Mouse (Mus musculus): ENCODE results near the gene Lep. TPM values are rescaled to one million over a fixed set of nuclear protein-coding genes. Genes with fewer than 3 reads are reported as not detected.

Lep gene
- polyA plus RNA-seq, 1 experiment from 2014 or later: not detected

GRCm38 (mm10) chr6:29052188-29052587 lies 7.8 kb upstream of the Lep start:
- no peaks in the 10 kb centered on the region for H3K9me3 ChIP-seq
- no peak overlapping the region for H3K27ac ChIP-seq
- no peak overlapping the region for H3K4me3 ChIP-seq
- no peak for ATAC-seq (ENCODE audit: insufficient number of reproducible peaks, insufficient read depth, low FRiP score, low TSS enrichment)
- no peaks in the 10 kb centered on the region for H3K4me1 ChIP-seq
- WGBS: 66% methylated on average over 9 of the region's 9 CpGs
- no peak overlapping the region for H3K9ac ChIP-seq
- H3K4me2 ChIP-seq (replicated peaks): no peak overlapping the region
- 0 out of 2 replicates have a peak, but pooled peaks cover 6% of the 10 kb centered on the region for H3K27me3 ChIP-seq
- H3K36me3 ChIP-seq: no peaks in the 10 kb centered on the region

GRCm38 (mm10) chr6:29053181-29053580 lies 6.8 kb upstream of the Lep start:
- 73% methylated on average over 7 of the region's 7 CpGs for WGBS

GRCm38 (mm10) chr6:29056377-29056776 lies 3.6 kb upstream of the Lep start:
- Histone ChIP-seq H3K4me1 (no peaks in the 10 kb centered on the region), H3K9me3 (no peaks in the 10 kb centered on the region), H3K27ac (no peak overlapping the region), H3K27me3 (no peaks in the 10 kb centered on the region), H3K9ac (no peak overlapping the region), H3K4me3 (no peak overlapping the region), H3K36me3 (no peaks in the 10 kb centered on the region), H3K4me2 (replicated peaks) (no peak overlapping the region)
- ATAC-seq (ENCODE audit: insufficient number of reproducible peaks, insufficient read depth, low FRiP score, low TSS enrichment): no peak
- WGBS: 82% methylated on average over 7 of the region's 7 CpGs

More at GRCm38 (mm10) chr6:29053181-29053580, 6.8 kb upstream of the Lep start:
- Histone ChIP-seq H3K27me3 (0 out of 2 replicates have a peak, but pooled peaks cover 6% of the 10 kb centered on the region), H3K4me3 (no peak overlapping the region), H3K4me2 (replicated peaks) (no peak overlapping the region), H3K4me1 (no peaks in the 10 kb centered on the region), H3K9me3 (no peaks in the 10 kb centered on the region), H3K9ac (no peak overlapping the region), H3K36me3 (no peaks in the 10 kb centered on the region), H3K27ac (no peak overlapping the region)
- no peak for ATAC-seq (ENCODE audit: insufficient number of reproducible peaks, insufficient read depth, low FRiP score, low TSS enrichment)

DNA sequence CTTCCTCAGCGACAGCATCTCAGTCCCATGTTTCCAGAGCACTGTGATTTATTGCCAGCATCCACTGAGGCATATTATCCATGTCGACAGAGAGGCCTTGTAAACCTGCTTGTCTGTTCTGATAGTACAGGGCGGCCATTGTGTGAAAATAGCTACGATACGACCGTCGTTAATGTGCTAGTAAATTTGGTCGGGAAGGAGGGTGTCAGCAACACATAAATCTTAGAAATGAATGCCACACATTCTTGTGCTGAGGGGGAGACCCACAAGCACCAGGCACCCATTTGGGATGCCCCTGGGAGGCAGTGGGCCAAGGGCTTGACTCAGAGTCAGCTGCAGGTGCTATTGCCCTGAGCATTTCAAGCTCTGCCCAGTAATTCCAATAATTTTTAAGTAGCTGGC lies 6.4 kb downstream of the Lep start:
- ATAC-seq (ENCODE audit: insufficient number of reproducible peaks, insufficient read depth, low FRiP score, low TSS enrichment): no peak
- Histone ChIP-seq H3K4me1 (no peaks in the 10 kb centered on the region), H3K9ac (no peak overlapping the region), H3K4me3 (no peak overlapping the region), H3K27me3 (no peaks in the 10 kb centered on the region), H3K4me2 (replicated peaks) (no peak overlapping the region), H3K27ac (no peak overlapping the region), H3K9me3 (no peaks in the 10 kb centered on the region), H3K36me3 (no peaks in the 10 kb centered on the region)
- WGBS: 80% methylated on average over 8 of the region's 8 CpGs

DNA sequence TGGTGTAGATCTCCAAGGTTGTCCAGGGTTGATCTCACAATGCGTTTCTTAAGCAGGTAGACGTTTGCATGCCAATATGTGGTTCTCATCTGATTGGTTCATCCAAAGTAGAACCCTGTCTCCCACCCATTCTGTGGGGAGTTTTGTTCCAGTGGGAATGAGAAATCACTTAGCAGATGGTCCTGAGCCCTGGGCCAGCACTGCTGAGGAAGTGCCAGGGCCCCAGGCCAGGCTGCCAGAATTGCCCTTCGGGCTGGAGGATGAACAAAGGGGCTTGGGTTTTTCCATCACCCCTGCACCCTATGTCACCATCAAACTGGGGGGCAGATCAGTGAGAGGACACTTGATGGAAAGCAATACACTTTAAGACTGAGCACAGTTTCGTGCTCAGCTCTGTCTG lies 12.2 kb downstream of the Lep start:
- ATAC-seq (ENCODE audit: insufficient number of reproducible peaks, insufficient read depth, low FRiP score, low TSS enrichment): no peak
- Histone ChIP-seq H3K4me2 (replicated peaks) (no peak overlapping the region), H3K9ac (no peak overlapping the region), H3K36me3 (no peaks in the 10 kb centered on the region), H3K4me3 (no peak overlapping the region), H3K9me3 (no peaks in the 10 kb centered on the region), H3K27me3 (no peaks in the 10 kb centered on the region), H3K27ac (no peak overlapping the region), H3K4me1 (no peaks in the 10 kb centered on the region)
- 81% methylated on average over 4 of the region's 4 CpGs for WGBS

- H3K36me3 ChIP-seq: no peaks in the 10 kb centered on the region
- no peak for ATAC-seq (ENCODE audit: insufficient number of reproducible peaks, insufficient read depth, low FRiP score, low TSS enrichment)
- 64% methylated on average over 11 of the region's 11 CpGs for WGBS
- no peaks in the 10 kb centered on the region for H3K4me1 ChIP-seq
- H3K4me3 ChIP-seq: no peak overlapping the region
- no peak overlapping the region for H3K27ac ChIP-seq
- H3K9me3 ChIP-seq: no peaks in the 10 kb centered on the region
- no peak overlapping the region for H3K9ac ChIP-seq
- H3K27me3 ChIP-seq: no peaks in the 10 kb centered on the region
- H3K4me2 ChIP-seq (replicated peaks): no peak overlapping the region
Measured at GRCm38 (mm10) chr6:29073462-29074132, 13.6 kb downstream of the Lep start.

GRCm38 (mm10) chr6:29074133-29074469 lies 14.1 kb downstream of the Lep start:
- H3K4me1 ChIP-seq: no peaks in the 10 kb centered on the region
- H3K9me3 ChIP-seq: no peaks in the 10 kb centered on the region
- H3K27ac ChIP-seq: no peak overlapping the region
- no peak for ATAC-seq (ENCODE audit: insufficient number of reproducible peaks, insufficient read depth, low FRiP score, low TSS enrichment)
- H3K9ac ChIP-seq: no peak overlapping the region
- no peaks in the 10 kb centered on the region for H3K36me3 ChIP-seq
- H3K27me3 ChIP-seq: no peaks in the 10 kb centered on the region
- no peak overlapping the region for H3K4me3 ChIP-seq
- H3K4me2 ChIP-seq (replicated peaks): no peak overlapping the region

DNA sequence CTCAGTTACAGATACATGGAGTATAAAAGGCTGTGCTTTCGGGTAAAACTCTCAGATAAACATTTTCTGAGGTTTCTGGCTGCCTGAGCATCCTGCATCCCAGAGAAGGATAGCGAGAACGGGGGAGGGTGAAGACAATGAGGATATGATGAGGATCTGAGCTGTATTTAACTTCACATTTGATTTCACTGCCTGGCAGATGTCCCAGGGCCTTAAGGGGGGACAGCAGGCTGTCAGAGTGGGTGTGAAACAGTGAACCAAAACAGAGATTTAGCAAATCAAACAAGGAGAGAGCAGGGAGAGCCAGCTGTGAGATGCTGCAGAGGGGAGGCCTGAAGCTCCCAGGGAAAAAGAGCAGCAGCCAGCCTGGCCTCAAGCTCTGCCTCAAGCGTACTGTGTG lies 19.3 kb downstream of the Lep start:
- no peaks in the 10 kb centered on the region for H3K27me3 ChIP-seq
- no peak overlapping the region for H3K27ac ChIP-seq
- H3K4me3 ChIP-seq: no peak overlapping the region
- WGBS: 66% methylated on average over 4 of the region's 4 CpGs
- H3K9me3 ChIP-seq: no peaks in the 10 kb centered on the region
- no peaks in the 10 kb centered on the region; the same call in 1 of the 2 replicates for H3K4me1 ChIP-seq
- H3K4me2 ChIP-seq (replicated peaks): no peak overlapping the region
- H3K9ac ChIP-seq: no peak overlapping the region
- ATAC-seq (ENCODE audit: insufficient number of reproducible peaks, insufficient read depth, low FRiP score, low TSS enrichment): no peak
- H3K36me3 ChIP-seq: no peaks in the 10 kb centered on the region

DNA sequence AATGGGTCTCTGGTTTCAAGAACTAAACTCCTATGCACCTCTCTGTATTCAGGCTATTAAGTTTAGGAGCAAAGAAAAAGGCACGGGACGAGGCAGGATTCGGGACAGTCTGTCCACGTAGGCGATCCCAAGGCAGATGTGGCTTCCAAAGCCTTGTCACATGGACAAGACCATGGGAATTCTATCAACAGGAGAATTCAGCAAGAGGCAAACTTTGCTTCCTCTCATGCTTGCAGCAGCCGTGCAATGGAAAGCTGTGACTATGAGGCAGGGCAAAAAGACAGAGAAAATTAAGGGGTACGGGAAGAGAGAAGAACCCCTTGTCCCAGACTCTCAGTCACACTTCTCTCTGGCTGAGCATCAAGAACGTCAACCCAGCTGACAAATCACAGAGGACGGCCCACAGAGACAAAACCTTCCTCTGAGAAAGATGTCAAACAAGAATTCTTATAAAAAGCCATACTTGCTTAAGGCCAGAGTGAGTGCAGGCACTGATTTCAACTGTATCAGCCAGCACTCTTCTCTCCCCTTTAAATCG lies 21.9 kb downstream of the Lep start:
- WGBS: 77% methylated on average over 10 of the region's 10 CpGs
- no peaks in the 10 kb centered on the region; the same call in 1 of the 2 replicates for H3K4me1 ChIP-seq
- no peaks in the 10 kb centered on the region for H3K36me3 ChIP-seq
- no peaks in the 10 kb centered on the region for H3K9me3 ChIP-seq
- no peak overlapping the region for H3K9ac ChIP-seq
- H3K4me3 ChIP-seq: no peak overlapping the region
- no peak for ATAC-seq (ENCODE audit: insufficient number of reproducible peaks, insufficient read depth, low FRiP score, low TSS enrichment)
- H3K27ac ChIP-seq: no peak overlapping the region
- no peaks in the 10 kb centered on the region for H3K27me3 ChIP-seq
- H3K4me2 ChIP-seq (replicated peaks): no peak overlapping the region

GRCm38 (mm10) chr6:29082776-29083354 lies 22.8 kb downstream of the Lep start:
- H3K36me3 ChIP-seq: no peaks in the 10 kb centered on the region
- H3K27me3 ChIP-seq: no peaks in the 10 kb centered on the region
- H3K4me3 ChIP-seq: no peak overlapping the region
- no peaks in the 10 kb centered on the region for H3K9me3 ChIP-seq
- no peak overlapping the region for H3K9ac ChIP-seq
- no peak overlapping the region for H3K27ac ChIP-seq
- no peak for ATAC-seq (ENCODE audit: insufficient number of reproducible peaks, insufficient read depth, low FRiP score, low TSS enrichment)
- 39% methylated on average over 9 of the region's 9 CpGs for WGBS
- no peak overlapping the region for H3K4me2 ChIP-seq (replicated peaks)
- no peaks in the 10 kb centered on the region; the same call in 1 of the 2 replicates for H3K4me1 ChIP-seq

- H3K27me3 ChIP-seq: no peaks in the 10 kb centered on the region
- no peak overlapping the region for H3K4me3 ChIP-seq
- WGBS: 45% methylated on average over 7 of the region's 7 CpGs
- H3K36me3 ChIP-seq: no peaks in the 10 kb centered on the region
- no peaks in the 10 kb centered on the region for H3K9me3 ChIP-seq
- H3K4me2 ChIP-seq (replicated peaks): no peak overlapping the region
- ATAC-seq (ENCODE audit: insufficient number of reproducible peaks, insufficient read depth, low FRiP score, low TSS enrichment): no peak
- no peak overlapping the region for H3K9ac ChIP-seq
- no peak overlapping the region for H3K27ac ChIP-seq
- H3K4me1 ChIP-seq: peaks cover 2% of the 10 kb centered on the region; the same call in 1 of the 2 replicates
Measured at GRCm38 (mm10) chr6:29084401-29084800, 24.4 kb downstream of the Lep start.

DNA sequence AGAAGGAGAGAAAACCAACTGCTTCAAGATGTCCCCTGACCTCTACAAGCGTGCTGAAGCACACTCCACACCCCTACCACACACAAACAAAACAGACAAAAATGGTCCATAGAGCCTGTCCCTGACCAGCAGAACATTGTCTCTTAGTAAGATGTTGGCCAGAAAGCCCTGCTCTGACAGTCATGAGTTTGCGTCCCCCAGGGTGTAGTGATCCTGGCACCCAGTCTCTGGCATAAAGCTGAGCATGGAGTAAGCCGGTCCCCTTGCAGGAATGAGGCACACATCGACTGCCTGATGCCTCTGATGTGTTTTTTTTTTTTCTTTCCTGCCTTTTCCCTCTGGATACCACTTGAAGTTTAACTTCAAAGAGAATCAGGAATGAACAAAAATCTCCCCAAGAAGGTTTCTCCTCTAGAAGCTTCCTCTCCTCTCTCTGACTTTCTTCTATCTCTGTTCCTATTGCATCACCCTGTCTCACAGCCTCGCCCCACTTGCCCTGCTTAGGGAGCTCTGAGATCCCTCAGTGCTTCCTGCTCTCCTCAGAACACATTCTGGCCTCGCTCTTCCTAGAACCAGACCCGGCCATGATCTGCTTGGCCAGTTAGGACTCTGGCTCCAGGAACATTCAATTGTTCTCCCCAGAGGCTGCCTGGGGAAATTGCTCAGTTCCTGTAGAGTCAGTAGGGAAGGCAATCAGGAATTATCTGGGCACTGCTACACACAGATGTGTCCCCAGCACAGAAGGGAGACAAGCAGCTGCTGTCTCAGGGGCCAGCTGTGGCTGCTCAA lies 28.1 kb downstream of the Lep start:
- H3K4me3 ChIP-seq: no peak overlapping the region
- H3K9me3 ChIP-seq: peaks cover 10% of the 10 kb centered on the region; the same call in 1 of the 2 replicates
- H3K4me2 ChIP-seq (replicated peaks): no peak overlapping the region
- 60% methylated on average over 7 of the region's 7 CpGs for WGBS
- no peak overlapping the region for H3K27ac ChIP-seq
- H3K4me1 ChIP-seq: peaks cover 2% of the 10 kb centered on the region; the same call in 1 of the 2 replicates
- H3K27me3 ChIP-seq: no peaks in the 10 kb centered on the region
- no peaks in the 10 kb centered on the region for H3K36me3 ChIP-seq
- no peak overlapping the region for H3K9ac ChIP-seq
- no peak for ATAC-seq (ENCODE audit: insufficient number of reproducible peaks, insufficient read depth, low FRiP score, low TSS enrichment)
